Mouse (Mus musculus): Measurements from ENCODE around the gene 2310061I04Rik. TPM values are rescaled to one million over a fixed set of nuclear protein-coding genes. Genes with fewer than 3 reads are reported as not detected.

The 2310061I04Rik gene
- total RNA-seq, 1 experiment from 2014 or later = 41.3 TPM

Small RNA genes within 50 kb of the gene (microRNA-seq; reads per million reads assigned to microRNA genes)
- gene Gm28033 (0.69 to 0.71 reads per million in 2 experiments), gene Mir1894 (0 reads per million in 2 experiments)

Other genes with a start within 250 kb of the 2310061I04Rik start
- gene Vars2, start 229.8 kb downstream of the 2310061I04Rik start, total RNA-seq (2021) = 41.5 and 65.4 TPM in 2 replicates
- 22.4 and 26.9 TPM in 2 replicates for gene Gtf2h4, start 223.7 kb downstream of the 2310061I04Rik start, total RNA-seq (2021)
- 41.7 and 54.6 TPM in 2 replicates for gene Ddr1, start 192.8 kb downstream of the 2310061I04Rik start, total RNA-seq (2021)
- gene Ier3, start 75.7 kb downstream of the 2310061I04Rik start, total RNA-seq (2021) = 7.6 and 11.7 TPM in 2 replicates
- 61.0 and 94.1 TPM in 2 replicates for gene Flot1, start 74.2 kb downstream of the 2310061I04Rik start, total RNA-seq (2021)
- 192 and 221 TPM in 2 replicates for gene Tubb5, start 59.1 kb downstream of the 2310061I04Rik start, total RNA-seq (2021)
- 30.1 and 31.1 TPM in 2 replicates for gene Mdc1, start 55.9 kb downstream of the 2310061I04Rik start, total RNA-seq (2021)
- gene Nrm, start 36.1 kb downstream of the 2310061I04Rik start, total RNA-seq (2021) = 8.7 and 9.8 TPM in 2 replicates
- gene Ppp1r18, start 31.8 kb downstream of the 2310061I04Rik start, total RNA-seq (2021) = 36.5 and 36.8 TPM in 2 replicates
- gene Dhx16, start 17.6 kb downstream of the 2310061I04Rik start, total RNA-seq (2021) = 51.4 and 53.3 TPM in 2 replicates
- 35.6 and 44.1 TPM in 2 replicates for gene Atat1, start 12.6 kb upstream of the 2310061I04Rik start, total RNA-seq (2021)
- 81.8 and 90.3 TPM in 2 replicates for gene Mrps18b, start 19.0 kb upstream of the 2310061I04Rik start, total RNA-seq (2021)
- gene Ppp1r10, start 19.0 kb upstream of the 2310061I04Rik start, total RNA-seq (2021) = 85.0 and 88.1 TPM in 2 replicates
- gene Abcf1, start 72.3 kb upstream of the 2310061I04Rik start, total RNA-seq (2021) = 99.5 and 116 TPM in 2 replicates
- gene Gnl1, start 82.4 kb upstream of the 2310061I04Rik start, total RNA-seq (2021) = 43.9 and 52.5 TPM in 2 replicates
- 26.8 and 27.8 TPM in 2 replicates for gene Prr3, start 82.8 kb upstream of the 2310061I04Rik start, total RNA-seq (2021)
- 4.6 and 6.4 TPM in 2 replicates for gene H2-T24, start 123.1 kb upstream of the 2310061I04Rik start, total RNA-seq (2021)
- gene H2-T23, start 135.4 kb upstream of the 2310061I04Rik start, total RNA-seq (2021) = 30.5 and 46.6 TPM in 2 replicates
- gene H2-T22, start 145.3 kb upstream of the 2310061I04Rik start, total RNA-seq (2021) = 21.7 and 29.6 TPM in 2 replicates
- not detected in 2 replicates for gene Gm6034, start 145.5 kb upstream of the 2310061I04Rik start, total RNA-seq (2021)
- 1.6 and 2.2 TPM in 2 replicates for gene Gm11127, start 160.9 kb upstream of the 2310061I04Rik start, total RNA-seq (2021)
- 0.58 TPM in 1 of 2 replicates, not detected in the other for gene Gm19684, start 224.2 kb upstream of the 2310061I04Rik start, total RNA-seq (2021)
- not detected in 2 replicates for gene Gm7030, start 232.0 kb upstream of the 2310061I04Rik start, total RNA-seq (2021)

Measured in adrenal gland, postnatal 25 days (tissue).